Mouse (Mus musculus) MEL (cell line): ENCODE measurements at regions not wholly inside any gene's neighbourhood (a gene's known extent, or its start where the extent isn't known, plus 50 kb on each side); places are given as distances from the start of the nearest gene placed in this dataset.

Experiments used
- DNase-seq: peaks from one replicate; pipeline ENCODE4 v3.0.0; 2011; ENCODE audit warnings: low read depth, low spot score
- H3K27ac ChIP-seq: 2 replicates; pipeline ENCODE4 v1.5.1; 2012; ENCODE audit warnings: low read depth, mild to moderate bottlenecking, control low read depth, low read length, moderate library complexity; ENCODE audit not compliant: control insufficient read depth
- H3K27me3 ChIP-seq, 2 experiments: fragments of 150-350 bp in 1 of 2; sonication (generic) in 1 of 2; 2 replicates each; pipeline ENCODE4 v1.6.1; 2012; ENCODE audit warnings: low read length in 2 of 2, mild to moderate bottlenecking in 2 of 2, improper control_type of control experiment in 1 of 2, moderate library complexity in 1 of 2; ENCODE audit not compliant: insufficient read depth in 2 of 2, control insufficient read depth in 1 of 2
- H3K36me3 ChIP-seq, 2 experiments: 2 replicates each; pipeline ENCODE4 v1.6.1; 2012 to 2014; ENCODE audit warnings: low read length in 2 of 2, improper control_type of control experiment in 1 of 2, inconsistent platforms in 1 of 2, mild to moderate bottlenecking in 1 of 2; ENCODE audit not compliant: insufficient read depth in 2 of 2, control insufficient read depth in 1 of 2
- H3K4me1 ChIP-seq, 2 experiments: fragments of 150-350 bp in 1 of 2; sonication (generic) in 1 of 2; 2 replicates each; pipeline ENCODE4 v1.6.1; 2012; ENCODE audit warnings: low read length in 2 of 2, improper control_type of control experiment in 1 of 2, mild to moderate bottlenecking in 1 of 2; ENCODE audit not compliant: insufficient read depth in 2 of 2, control insufficient read depth in 1 of 2
- H3K4me3 ChIP-seq, 2 experiments: fragments of 150-350 bp in 1 of 2; sonication (generic) in 1 of 2; 2 replicates each; pipeline ENCODE4 v1.5.1; 2012; ENCODE audit warnings: low read depth in 2 of 2, low read length in 2 of 2, mild to moderate bottlenecking in 2 of 2, moderate library complexity in 2 of 2, control low read depth in 1 of 2, improper control_type of control experiment in 1 of 2; ENCODE audit not compliant: control insufficient read depth in 1 of 2, insufficient read depth in 1 of 2
- H3K79me2 ChIP-seq: 2 replicates; pipeline ENCODE4 v1.6.1; 2012; ENCODE audit warnings: mild to moderate bottlenecking, low read length, moderate library complexity; ENCODE audit not compliant: control insufficient read depth, poor library complexity, insufficient read depth
- H3K9ac ChIP-seq: 2 replicates; pipeline ENCODE4 v1.6.1; 2012; ENCODE audit warnings: low read depth, mild to moderate bottlenecking, control low read depth, low read length, moderate library complexity; ENCODE audit not compliant: control insufficient read depth, poor library complexity, severe bottlenecking
- H3K9me3 ChIP-seq: fragments of 150-350 bp; sonication (generic); replicated peaks from 2 replicates; pipeline ENCODE4 v1.6.1; 2012; ENCODE audit warnings: mild to moderate bottlenecking, low read length, improper control_type of control experiment, moderate library complexity; ENCODE audit not compliant: insufficient read depth
- BHLHE40 ChIP-seq: IDR thresholded peaks from 2 replicates; pipeline ENCODE4 v1.6.1; 2012; ENCODE audit warnings: low read depth, mild to moderate bottlenecking, inconsistent platforms, low read length, improper control_type of control experiment, borderline replicate concordance
- CHD2 ChIP-seq: IDR thresholded peaks from 2 replicates; pipeline ENCODE4 v1.6.1; 2011; ENCODE audit warnings: low read length, improper control_type of control experiment
- CTCF ChIP-seq, 3 experiments: IDR thresholded peaks in 2 of 3; conservative IDR thresholded peaks in 1 of 3; 2 replicates each; pipeline ENCODE4 v1.5.1; 2011 to 2012; ENCODE audit warnings: low read length in 3 of 3, low read depth in 2 of 3, mild to moderate bottlenecking in 2 of 3, improper control_type of control experiment in 1 of 3, inconsistent platforms in 1 of 3, mixed read lengths in 1 of 3, moderate library complexity in 1 of 3; ENCODE audit not compliant: control insufficient read depth in 1 of 3, insufficient read depth in 1 of 3, poor library complexity in 1 of 3, severe bottlenecking in 1 of 3
- E2F4 ChIP-seq: IDR thresholded peaks from 2 replicates; pipeline ENCODE4 v1.6.1; 2011; ENCODE audit warnings: low read depth, low read length, improper control_type of control experiment, borderline replicate concordance
- ELF1 ChIP-seq: IDR thresholded peaks from 2 replicates; pipeline ENCODE4 v1.6.1; 2014; ENCODE audit warnings: low read depth, mild to moderate bottlenecking, inconsistent platforms, low read length, improper control_type of control experiment, moderate library complexity
- ETS1 ChIP-seq: IDR thresholded peaks from 2 replicates; pipeline ENCODE4 v1.6.1; 2012; ENCODE audit warnings: low read depth, mild to moderate bottlenecking, inconsistent platforms, low read length, improper control_type of control experiment, moderate library complexity
- GATA1 ChIP-seq: IDR thresholded peaks from 2 replicates; pipeline ENCODE4 v1.6.1; 2011; ENCODE audit warnings: low read depth, low read length, improper control_type of control experiment
- KAT2A ChIP-seq: conservative IDR thresholded peaks from 2 replicates; pipeline ENCODE4 v1.6.1; 2012; ENCODE audit warnings: low read depth, low read length, improper control_type of control experiment, inconsistent platforms
- MAX ChIP-seq: IDR thresholded peaks from 2 replicates; pipeline ENCODE4 v1.6.1; 2011; ENCODE audit warnings: low read length, improper control_type of control experiment
- MYB ChIP-seq: IDR thresholded peaks from 2 replicates; pipeline ENCODE4 v1.6.1; 2011; ENCODE audit warnings: mild to moderate bottlenecking, low read depth, low read length, improper control_type of control experiment
- MYC ChIP-seq: IDR thresholded peaks from 2 replicates; pipeline ENCODE4 v1.6.1; 2011; ENCODE audit warnings: low read depth, mild to moderate bottlenecking, low read length, improper control_type of control experiment, moderate library complexity
- NELFE ChIP-seq: IDR thresholded peaks from 2 replicates; pipeline ENCODE4 v1.6.1; 2011; ENCODE audit warnings: low read depth, low read length, improper control_type of control experiment
- POLR2A ChIP-seq, 2 experiments: IDR thresholded peaks; 2 replicates each; pipeline ENCODE4 v1.6.1; 2011 to 2012; ENCODE audit warnings: low read length in 2 of 2, mild to moderate bottlenecking in 2 of 2, control low read depth in 1 of 2, improper control_type of control experiment in 1 of 2, low read depth in 1 of 2, moderate library complexity in 1 of 2; ENCODE audit not compliant: control insufficient read depth in 1 of 2, insufficient read depth in 1 of 2, poor library complexity in 1 of 2
- POLR2AphosphoS2 ChIP-seq: IDR thresholded peaks from 2 replicates; pipeline ENCODE4 v1.6.1; 2011; ENCODE audit warnings: low read length, improper control_type of control experiment
- RAD21 ChIP-seq: IDR thresholded peaks from 2 replicates; pipeline ENCODE4 v1.6.1; 2011; ENCODE audit warnings: mild to moderate bottlenecking, low read depth, low read length, improper control_type of control experiment
- SMC3 ChIP-seq: IDR thresholded peaks from 2 replicates; pipeline ENCODE4 v1.6.1; 2011; ENCODE audit warnings: low read depth, low read length, improper control_type of control experiment
- TBP ChIP-seq: IDR thresholded peaks from 2 replicates; pipeline ENCODE4 v1.8.0; 2011; ENCODE audit warnings: low read depth, low read length, improper control_type of control experiment
- UBTF ChIP-seq: IDR thresholded peaks from 2 replicates; pipeline ENCODE4 v1.6.1; 2012; ENCODE audit warnings: low read depth, mild to moderate bottlenecking, inconsistent platforms, low read length, improper control_type of control experiment, moderate library complexity, borderline replicate concordance; ENCODE audit not compliant: insufficient read depth
- USF1 ChIP-seq: IDR thresholded peaks from 2 replicates; pipeline ENCODE4 v1.6.1; 2014; ENCODE audit warnings: low read depth, mild to moderate bottlenecking, inconsistent platforms, low read length, improper control_type of control experiment, moderate library complexity
- ZC3H11A ChIP-seq: IDR thresholded peaks from 2 replicates; pipeline ENCODE4 v1.6.1; 2012; ENCODE audit warnings: low read depth, mild to moderate bottlenecking, inconsistent platforms, low read length, improper control_type of control experiment
- ZKSCAN1 ChIP-seq: IDR thresholded peaks from 2 replicates; pipeline ENCODE4 v1.6.1; 2012; ENCODE audit warnings: low read depth, mild to moderate bottlenecking, inconsistent platforms, low read length, improper control_type of control experiment, moderate library complexity

GRCm38 (mm10) chr1:90304331-90304730, 100.6 kb downstream of the Ackr3 start:
- Histone ChIP-seq H3K4me3 (no peak overlapping the region), H3K27me3 (no peaks in the 10 kb centered on the region)
- TF ChIP-seq MYB (no peak), TBP (no peak), KAT2A (no peak), BHLHE40 (no peak), USF1 (no peak), GATA1 (no peak), POLR2AphosphoS2 (no peak), ELF1 (no peak), RAD21 (no peak), UBTF (no peak), CTCF (IDR thresholded peaks at IDR 0.05 in 2 of 3, conservative IDR thresholded peaks at IDR 0.05 in 1 of 3; ENCODE audit: control insufficient read depth in 1 of 3, insufficient read depth in 1 of 3, low read depth in 2 of 3, low read length in 3 of 3, poor library complexity in 1 of 3, severe bottlenecking in 1 of 3) (no peak), MYC (no peak), CHD2 (no peak), ETS1 (no peak), SMC3 (no peak), ZC3H11A (no peak), MAX (no peak), ZKSCAN1 (no peak), POLR2A (IDR thresholded peaks at IDR 0.05; ENCODE audit: control insufficient read depth in 1 of 2, insufficient read depth in 1 of 2, low read depth in 1 of 2, low read length in 2 of 2, poor library complexity in 1 of 2) (no peak)
- TF ChIP-seq, all 39 proteins: peak for 0
- Histone ChIP-seq H3K9me3 (no peaks in the 10 kb centered on the region), H3K27ac (no peak overlapping the region), H3K36me3 (no peaks in the 10 kb centered on the region), H3K79me2 (no peaks in the 10 kb centered on the region), H3K9ac (no peak overlapping the region), H3K4me1 (no peaks in the 10 kb centered on the region)
- DNase-seq = no peak

DNA sequence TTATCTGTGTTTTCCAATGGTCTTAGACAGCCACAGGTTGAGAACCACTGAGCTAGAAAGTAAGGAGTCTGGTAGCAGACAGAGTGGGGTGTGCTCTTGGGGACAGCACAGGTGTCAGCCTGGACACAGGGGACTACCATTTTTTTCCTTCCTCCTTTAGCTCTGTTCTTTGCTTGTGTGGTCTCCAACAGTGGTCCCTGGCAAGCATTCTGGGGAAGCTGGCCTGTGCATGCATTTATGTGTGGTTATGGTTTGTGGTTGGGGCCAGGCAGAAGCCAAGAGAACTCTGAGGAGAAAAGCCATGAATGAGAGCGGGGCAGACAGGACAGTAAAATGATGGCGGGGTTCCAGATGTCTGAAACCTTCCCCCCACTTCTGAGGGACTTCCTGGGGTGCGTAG, 107.2 kb downstream of the Ackr3 start:
- no peaks in the 10 kb centered on the region for H3K9me3 ChIP-seq
- TF ChIP-seq GATA1 = no peak
- TF ChIP-seq NELFE = no peak
- no peak for TF ChIP-seq E2F4
- no peak for TF ChIP-seq CHD2
- TF ChIP-seq, all 39 proteins: peak for 0
- no peak for DNase-seq
- no peaks in the 10 kb centered on the region for H3K27me3 ChIP-seq
- H3K36me3 ChIP-seq = no peaks in the 10 kb centered on the region
- H3K27ac ChIP-seq = no peak overlapping the region
- no peaks in the 10 kb centered on the region for H3K79me2 ChIP-seq
- H3K9ac ChIP-seq = no peak overlapping the region
- H3K4me1 ChIP-seq = no peaks in the 10 kb centered on the region
- H3K4me3 ChIP-seq = no peak overlapping the region
